Mouse (Mus musculus): ENCODE results near the gene Smoc1.

Smoc1 gene

GRCm38 (mm10) chr12:81235456-81236330 lies 209.1 kb downstream of the Smoc1 start:
- no peak for DNase-seq

Data from cerebellum, adult 9-11 months (tissue).